Mouse (Mus musculus) frontal cortex, postnatal 25 days (tissue): ENCODE measurements around the gene Bco1.

Experiments used
- DNase-seq, 2 experiments: peaks; one replicate each; pipeline ENCODE4 v3.0.0; 2022; ENCODE audit warnings: low spot score in 2 of 2

The Bco1 gene

GRCm38 (mm10) chr8:117095647-117096046 is at the start of gene Bco1:
Gene Bco1 (plus strand): TSS chr8:117095854.
- DNase-seq = no peak

DNA sequence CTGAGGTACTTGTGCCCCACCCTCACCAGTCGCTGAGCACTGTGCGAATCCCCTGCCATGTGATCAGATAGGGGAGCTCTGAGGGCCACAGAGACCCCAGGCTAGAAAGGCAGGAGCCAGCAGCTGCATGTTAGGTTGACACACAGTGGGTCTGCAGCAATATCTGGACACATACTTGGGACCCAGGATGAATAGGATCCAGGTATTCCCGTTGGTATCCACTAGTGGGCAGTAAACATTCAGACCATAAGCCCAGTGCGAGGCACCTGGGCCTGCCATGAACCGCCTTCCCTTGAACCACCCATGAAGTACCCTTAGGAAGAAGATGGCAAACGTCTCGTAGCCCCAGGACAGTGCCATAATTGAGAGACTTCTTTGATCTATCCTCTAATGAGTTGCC is 46.2 kb upstream of the Bco1 start:
- DNase-seq = no peak

- no peak for DNase-seq
Observed at GRCm38 (mm10) chr8:117050763-117051162, 44.9 kb upstream of the Bco1 start.

- no peak for DNase-seq
Observed at GRCm38 (mm10) chr8:117051316-117051715, 44.3 kb upstream of the Bco1 start.

- DNase-seq = no peak
Observed at GRCm38 (mm10) chr8:117053135-117054079, 42.2 kb upstream of the Bco1 start.

GRCm38 (mm10) chr8:117054146-117054545 is 41.5 kb upstream of the Bco1 start:
- DNase-seq = no peak

- no peak for DNase-seq
Observed at GRCm38 (mm10) chr8:117055097-117055496, 40.6 kb upstream of the Bco1 start.

DNA sequence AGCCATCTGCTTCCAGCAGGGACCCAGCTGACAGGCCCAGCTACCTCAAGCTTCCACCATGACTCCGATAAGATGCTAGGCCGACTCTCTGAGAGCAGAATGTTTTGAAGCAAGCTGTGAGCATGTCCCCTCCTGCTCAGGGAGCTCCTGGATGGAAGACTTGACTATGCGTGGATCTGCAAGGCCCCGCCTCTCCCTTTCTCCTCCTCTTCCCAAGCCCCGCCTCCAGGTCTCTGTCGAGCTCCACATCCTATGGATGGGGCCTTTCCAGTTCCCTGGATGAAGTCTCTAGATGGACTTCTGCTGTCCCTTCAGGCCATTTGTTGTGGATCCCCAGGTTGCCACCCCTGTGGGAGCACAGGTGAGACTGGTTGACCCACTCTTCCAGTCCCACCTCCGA is 36.6 kb upstream of the Bco1 start:
- no peak for DNase-seq

DNA sequence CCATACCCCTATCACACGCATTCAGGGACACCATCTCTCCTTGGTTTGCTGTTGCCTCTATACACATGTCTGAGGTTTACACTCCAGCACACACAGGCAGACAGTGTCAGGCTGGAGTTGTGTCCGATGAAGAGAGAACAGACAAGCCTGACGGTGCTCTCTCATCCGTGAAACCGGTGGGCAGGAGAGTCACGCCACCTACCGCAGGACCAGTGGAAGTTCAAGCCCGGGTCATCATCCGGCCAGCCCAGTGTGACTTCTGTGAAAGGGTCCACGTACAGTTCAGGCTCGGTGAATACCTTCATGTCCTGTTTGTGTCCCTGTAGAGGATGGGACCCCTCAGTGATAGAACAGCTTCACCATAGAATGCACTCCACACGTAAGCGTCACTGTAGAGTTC is 35.3 kb upstream of the Bco1 start:
- DNase-seq = no peak

GRCm38 (mm10) chr8:117061180-117061880 is 34.3 kb upstream of the Bco1 start:
- DNase-seq = peak in 1 of 2 experiments; percentile 26

DNA sequence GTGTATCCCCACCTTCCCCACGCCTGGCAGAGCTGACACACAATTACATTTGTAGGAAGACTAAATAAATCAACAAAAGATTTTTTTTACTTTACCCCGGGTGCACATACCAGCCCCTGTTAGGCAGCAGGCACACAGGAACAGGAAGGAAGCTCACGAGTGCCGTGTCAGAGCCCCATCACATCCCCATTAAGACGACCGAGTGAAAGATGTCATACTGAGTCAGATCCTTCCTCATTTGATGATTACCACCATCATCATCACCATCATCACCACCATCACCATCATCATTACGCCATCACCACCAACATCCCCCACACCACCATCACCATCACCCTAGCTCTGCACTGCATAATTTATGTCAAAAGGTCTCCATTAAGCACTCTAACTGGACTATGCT is 28.7 kb upstream of the Bco1 start:
- DNase-seq = no peak

DNA sequence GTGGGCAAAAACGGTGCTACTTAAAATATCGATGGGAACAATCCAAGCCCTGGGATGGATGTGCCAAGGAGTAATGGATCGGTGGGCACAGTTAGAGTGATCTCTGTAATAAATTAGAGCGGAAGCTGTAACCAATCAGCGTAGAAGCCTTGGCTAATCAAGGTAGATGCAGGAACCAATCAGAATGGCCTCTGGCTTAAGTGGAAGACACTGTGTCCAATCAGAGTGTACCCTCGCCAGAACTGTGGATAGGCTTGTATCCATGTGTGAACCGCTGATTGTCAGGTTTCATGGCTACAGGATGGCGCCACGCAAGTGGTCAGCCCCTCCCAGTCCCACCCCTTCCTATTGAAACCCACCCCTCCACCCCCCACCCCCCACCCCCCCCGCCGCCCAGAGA is 28.3 kb upstream of the Bco1 start:
- no peak for DNase-seq

DNA sequence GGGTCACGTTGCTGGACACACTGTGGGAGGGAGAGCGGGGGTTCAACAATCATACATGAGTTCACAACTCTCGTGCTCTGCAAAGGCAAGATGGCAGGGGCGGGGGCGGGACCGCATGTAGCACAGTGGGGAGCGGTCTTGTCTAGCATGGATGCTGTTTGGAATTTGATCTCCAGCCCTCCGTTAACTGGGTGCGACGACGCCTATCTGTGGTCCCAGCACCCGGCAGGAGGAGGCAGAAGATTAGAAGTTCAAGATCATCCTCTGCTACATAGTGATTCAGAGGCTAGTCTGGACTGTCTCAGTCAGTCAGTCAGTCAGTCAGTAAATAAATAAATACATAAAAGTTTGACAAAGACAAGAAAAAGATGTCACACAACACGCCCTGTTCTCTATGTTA is 27.4 kb upstream of the Bco1 start:
- no peak for DNase-seq

DNA sequence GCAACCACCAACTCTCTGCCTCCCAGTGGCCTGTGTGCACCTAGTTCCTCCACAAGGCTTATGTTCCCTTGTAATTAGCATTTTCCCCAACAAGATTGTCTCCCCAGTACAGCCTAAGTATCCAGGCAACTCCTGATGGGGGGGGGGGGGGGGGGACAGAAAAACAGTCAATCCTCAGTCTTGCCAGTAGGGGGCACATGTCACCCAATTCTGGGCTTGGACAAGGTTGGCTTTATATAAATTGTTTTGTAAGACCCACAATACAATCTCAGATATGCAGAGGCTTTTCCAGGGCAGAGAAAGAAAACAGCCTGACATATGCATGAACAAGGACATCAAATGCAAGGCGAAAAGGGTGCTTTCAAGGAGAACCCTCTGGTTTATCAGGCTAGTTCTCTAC is 25.9 kb upstream of the Bco1 start:
- DNase-seq = no peak

DNA sequence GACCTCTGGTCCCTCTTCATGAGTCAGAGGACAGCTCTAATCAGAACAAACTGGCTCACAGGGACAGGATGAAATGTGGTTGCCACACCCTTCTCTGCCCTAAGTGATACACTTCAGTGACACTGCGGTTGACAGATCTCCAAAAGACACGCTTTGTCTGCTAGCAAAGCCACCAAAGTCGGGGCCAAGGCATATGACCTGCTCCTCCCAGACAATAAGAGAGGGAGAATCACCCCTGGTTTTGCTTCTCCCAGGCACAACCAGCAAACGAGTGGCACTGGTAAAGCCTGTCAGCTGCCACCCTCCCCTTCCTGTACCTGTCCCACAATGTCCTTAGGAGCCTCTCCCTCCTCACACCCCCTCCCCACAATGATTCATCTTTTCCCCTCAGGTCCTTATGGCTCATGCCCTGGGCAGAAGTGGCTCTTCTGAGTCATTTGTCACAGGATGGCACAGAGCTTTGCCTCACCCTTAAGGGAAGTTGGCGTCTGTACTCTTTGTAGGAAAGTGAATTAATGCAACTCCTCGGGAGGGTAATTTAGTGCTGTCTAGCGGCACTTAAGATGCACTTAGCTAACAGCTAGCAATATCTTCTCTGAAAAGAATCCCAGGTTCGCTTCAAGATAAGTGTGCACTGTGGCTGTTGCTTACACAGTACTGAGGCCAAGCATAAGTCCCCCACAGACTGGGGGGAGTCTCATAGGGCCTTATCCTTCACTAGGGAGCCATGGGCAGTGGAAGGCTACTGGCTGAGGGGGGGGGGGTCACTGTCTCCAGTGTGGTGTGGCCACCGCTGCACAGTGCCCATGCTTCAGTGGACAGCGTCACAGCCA is 21.1 kb upstream of the Bco1 start:
- no peak for DNase-seq

DNA sequence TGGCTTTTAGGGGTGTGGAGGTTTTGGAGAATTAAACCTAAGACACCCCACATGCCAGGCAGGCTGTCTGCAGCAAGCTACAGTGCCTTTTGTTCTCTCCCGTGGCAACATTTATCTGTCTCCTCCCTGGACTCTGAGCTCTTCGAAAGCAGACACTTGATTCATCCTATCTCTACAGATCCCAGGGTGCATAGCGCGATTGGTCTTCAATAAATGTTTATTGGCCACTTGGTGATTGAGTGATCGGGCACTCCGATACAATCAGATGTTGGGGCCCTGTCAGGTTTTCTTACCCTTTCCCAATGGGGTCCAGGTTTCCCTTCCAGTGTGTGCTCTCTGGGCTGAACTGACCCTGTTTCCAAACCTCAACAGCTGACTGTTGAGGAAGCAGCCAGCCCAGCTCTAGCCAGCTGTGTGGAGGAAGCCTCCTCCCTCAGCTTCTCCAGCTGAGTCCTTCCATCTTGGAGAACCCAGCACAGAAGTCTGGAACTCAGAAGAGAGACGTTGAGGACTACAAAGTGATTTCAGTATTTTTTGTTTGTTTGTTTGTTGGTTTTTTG is 17.2 kb upstream of the Bco1 start:
- no peak for DNase-seq

GRCm38 (mm10) chr8:117079652-117080051 is 16.0 kb upstream of the Bco1 start:
- DNase-seq = no peak

- DNase-seq = no peak
Observed at GRCm38 (mm10) chr8:117082399-117082872, 13.2 kb upstream of the Bco1 start, which contains the start of gene Pkd1l2. Gene Pkd1l2 (minus strand): TSS chr8:117082449.

DNA sequence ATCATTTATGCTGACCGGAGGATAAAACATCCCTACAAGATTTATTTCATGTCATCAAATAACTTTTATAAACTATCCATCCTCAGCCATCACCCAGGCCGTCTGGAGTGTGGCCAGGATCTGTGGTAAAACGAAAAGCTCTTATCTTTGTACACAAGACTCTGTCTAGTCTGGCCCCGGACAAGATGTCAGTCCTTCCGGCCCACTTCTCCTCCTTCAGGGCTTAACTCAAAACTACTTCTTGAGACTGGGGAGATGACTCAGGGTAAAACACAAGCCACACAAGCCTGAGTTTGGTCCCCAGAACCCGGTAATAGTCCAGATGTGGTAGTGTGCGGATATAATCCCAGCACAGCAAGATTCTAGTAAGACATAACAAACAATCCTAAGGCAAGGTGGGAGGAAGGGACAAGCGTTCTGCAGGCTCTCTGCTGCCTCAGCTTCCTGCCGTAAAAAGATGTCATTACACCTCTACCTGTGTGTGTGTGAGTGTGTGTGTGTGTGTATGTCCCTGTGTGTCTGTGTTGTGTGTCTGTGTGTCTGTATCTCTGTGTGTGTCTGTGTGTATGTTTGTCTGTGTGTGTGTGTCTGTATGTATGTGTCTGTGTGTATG is 12.6 kb upstream of the Bco1 start:
- no peak for DNase-seq

GRCm38 (mm10) chr8:117085521-117085920 is 10.1 kb upstream of the Bco1 start:
- DNase-seq = no peak

GRCm38 (mm10) chr8:117087036-117087435 is 8.6 kb upstream of the Bco1 start:
- DNase-seq = no peak
